Mouse (Mus musculus) intestine, embryonic 14.5 days (tissue): ENCODE results near the gene Sohlh2. TPM values are rescaled to one million over a fixed set of nuclear protein-coding genes. Genes with fewer than 3 reads are reported as not detected.
A peak's percentile ranks its signal among the peaks of the same experiment; 100 is the strongest.

Experiments used
- ATAC-seq: fragments of 200-750 bp; cut with Nextera tagmentation; replicated peaks from 2 replicates; pipeline ENCODE4 v1.8.0; 2017; ENCODE audit warnings: low read depth, moderate number of reproducible peaks, moderate TSS enrichment, moderate library complexity; ENCODE audit not compliant: low FRiP score, low TSS enrichment
- DNase-seq: peaks from one replicate; pipeline ENCODE4 v3.0.0-alpha.2; 2018; ENCODE audit warnings: low spot score
- H3K27ac ChIP-seq: fragments of 300-500 bp; sonication (generic); 2 replicates; pipeline ENCODE4 v1.5.1; 2014; ENCODE audit warnings: low read depth, mild to moderate bottlenecking, control low read depth
- H3K27me3 ChIP-seq: fragments of 300-500 bp; sonication (generic); replicated peaks from 2 replicates; pipeline ENCODE4 v1.6.1; 2014; ENCODE audit warnings: low read length, control low read depth; ENCODE audit not compliant: control insufficient read depth, insufficient read depth
- H3K36me3 ChIP-seq: fragments of 300-500 bp; sonication (generic); 2 replicates; pipeline ENCODE4 v1.6.1; 2014; ENCODE audit warnings: low read length, control low read depth; ENCODE audit not compliant: control insufficient read depth, insufficient read depth
- H3K4me1 ChIP-seq: fragments of 300-500 bp; sonication (generic); replicated peaks from 2 replicates; pipeline ENCODE4 v1.6.1; 2014; ENCODE audit warnings: low read length, control low read depth, mixed read lengths; ENCODE audit not compliant: control insufficient read depth, insufficient read depth
- H3K4me2 ChIP-seq: fragments of 300-500 bp; sonication (generic); 2 replicates; pipeline ENCODE4 v1.6.1; 2014; ENCODE audit warnings: low read length
- H3K4me3 ChIP-seq: fragments of 300-500 bp; sonication (generic); 2 replicates; pipeline ENCODE4 v1.5.1; 2014; ENCODE audit warnings: low read depth, low read length, control low read depth, mixed read lengths
- H3K9ac ChIP-seq: fragments of 300-500 bp; sonication (generic); 2 replicates; pipeline ENCODE4 v1.6.1; 2014; ENCODE audit warnings: mild to moderate bottlenecking, low read length
- H3K9me3 ChIP-seq: fragments of 300-500 bp; sonication (generic); 2 replicates; pipeline ENCODE4 v1.6.1; 2016; ENCODE audit warnings: low read length, control low read depth; ENCODE audit not compliant: control insufficient read depth
- WGBS: fragments of 180-500 bp; shearing (Covaris S2); extraction: QIAGEN DNeasy Blood & Tissue Kit; methylation state at CpG from one replicate; pipeline ENCODE4 v1.1.7; 2014; 5-methylcytosine and 5-hydroxymethylcytosine counted together
- polyA plus RNA-seq: library from polyadenylated mRNA; unstranded; fragments of >200 nt; fragmentation: Nextera tagmentation; extraction: Ambion mirVana; gene quantifications from 2 replicates; pipeline ENCODE4 v1.2.1, GENCODE M21; 2014

Gene Sohlh2
- polyA plus RNA-seq, 1 experiment from 2014 or later, result not detected

DNA sequence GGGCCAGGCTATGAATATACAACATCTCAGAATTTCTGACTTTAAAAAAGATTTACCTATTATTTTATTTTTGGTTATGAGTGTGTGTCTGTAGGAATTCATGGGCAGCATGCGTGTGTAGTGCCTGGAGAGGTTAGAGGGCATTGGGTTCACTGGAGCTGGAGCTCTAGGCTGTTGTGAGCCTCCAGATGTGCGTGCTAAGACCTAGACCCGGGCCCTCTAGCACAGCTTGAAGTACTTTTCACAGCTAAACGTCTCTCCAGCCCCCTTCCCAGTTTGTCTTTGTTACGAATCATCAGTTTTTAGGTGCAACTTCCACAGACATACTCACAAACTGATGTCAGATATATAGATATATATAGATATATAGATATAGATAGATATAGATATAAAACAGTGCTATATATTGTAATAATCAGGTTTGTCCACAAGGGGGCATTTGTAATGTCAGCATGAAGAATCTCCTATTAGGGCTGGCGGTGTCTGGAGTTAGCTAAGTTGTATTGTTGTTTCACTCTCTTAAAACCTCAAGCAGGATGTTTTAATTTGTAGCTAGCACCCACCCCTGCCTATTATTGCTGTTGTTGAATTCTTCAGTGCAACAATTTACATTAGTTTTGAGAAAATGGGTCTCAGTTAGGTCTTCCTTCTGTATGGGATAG lies 29.0 kb upstream of the Sohlh2 start:
- 62% methylated on average over 6 of the region's 6 CpGs for WGBS
- Histone ChIP-seq H3K9ac (no peak overlapping the region), H3K27ac (no peak overlapping the region), H3K9me3 (no peaks in the 10 kb centered on the region), H3K27me3 (no peaks in the 10 kb centered on the region), H3K36me3 (no peaks in the 10 kb centered on the region), H3K4me2 (no peak overlapping the region), H3K4me1 (no peaks in the 10 kb centered on the region), H3K4me3 (no peak overlapping the region)
- peak; percentile 53 for DNase-seq
- ATAC-seq, result no peak

DNA sequence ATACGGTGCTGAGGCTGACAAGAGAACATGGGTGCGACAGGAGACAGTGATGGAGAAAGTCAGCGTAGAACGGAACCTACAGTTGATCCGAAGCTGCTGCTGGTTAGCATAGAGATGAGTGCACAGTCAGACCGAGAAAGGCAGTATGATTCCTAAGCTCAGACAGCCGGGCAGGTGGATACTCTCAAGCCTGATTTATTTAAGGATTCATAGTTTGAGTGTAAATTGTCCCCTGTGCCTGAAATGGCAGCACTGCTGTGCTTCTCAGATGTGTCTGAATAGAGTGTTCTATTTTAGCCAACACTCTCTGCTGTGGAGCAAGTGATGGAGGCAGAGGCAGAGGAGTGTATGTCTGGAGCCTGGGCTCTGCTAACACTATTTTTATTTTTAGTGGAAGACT lies 27.7 kb upstream of the Sohlh2 start:
- Histone ChIP-seq H3K9me3 (no peaks in the 10 kb centered on the region), H3K36me3 (no peaks in the 10 kb centered on the region), H3K4me1 (no peaks in the 10 kb centered on the region), H3K9ac (no peak overlapping the region), H3K27ac (no peak overlapping the region), H3K4me2 (no peak overlapping the region), H3K27me3 (no peaks in the 10 kb centered on the region), H3K4me3 (no peak overlapping the region)
- 86% methylated on average over 7 of the region's 7 CpGs for WGBS
- DNase-seq (no peak), ATAC-seq (no peak)

DNA sequence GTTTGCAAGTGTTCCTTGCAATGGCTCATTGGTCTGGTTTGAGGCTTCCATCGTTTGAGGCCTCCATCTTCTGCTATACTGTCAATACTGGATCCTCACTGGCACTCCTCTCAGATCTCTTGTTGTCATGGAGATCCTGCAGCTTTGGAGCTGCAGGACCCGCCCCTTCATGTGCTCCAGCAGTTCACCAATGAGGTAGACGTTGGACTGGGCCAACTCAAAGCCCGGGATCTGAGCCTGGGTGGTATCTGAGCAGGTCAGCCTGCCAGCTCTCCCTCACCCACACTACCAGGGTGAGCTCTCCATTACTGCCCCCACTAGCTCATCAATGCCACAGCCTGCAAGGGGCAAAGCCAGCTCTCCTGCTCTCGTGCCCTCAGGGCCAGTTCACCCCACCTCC lies 24.4 kb upstream of the Sohlh2 start:
- 66% methylated on average over 5 of the region's 5 CpGs for WGBS
- H3K27me3 ChIP-seq, result no peaks in the 10 kb centered on the region
- no peaks in the 10 kb centered on the region for H3K36me3 ChIP-seq
- no peak overlapping the region for H3K27ac ChIP-seq
- no peak overlapping the region for H3K9ac ChIP-seq
- H3K9me3 ChIP-seq, result no peaks in the 10 kb centered on the region
- no peaks in the 10 kb centered on the region for H3K4me1 ChIP-seq
- DNase-seq, result peak; percentile 36
- no peak for ATAC-seq
- H3K4me3 ChIP-seq, result no peak overlapping the region
- H3K4me2 ChIP-seq, result no peak overlapping the region

DNA sequence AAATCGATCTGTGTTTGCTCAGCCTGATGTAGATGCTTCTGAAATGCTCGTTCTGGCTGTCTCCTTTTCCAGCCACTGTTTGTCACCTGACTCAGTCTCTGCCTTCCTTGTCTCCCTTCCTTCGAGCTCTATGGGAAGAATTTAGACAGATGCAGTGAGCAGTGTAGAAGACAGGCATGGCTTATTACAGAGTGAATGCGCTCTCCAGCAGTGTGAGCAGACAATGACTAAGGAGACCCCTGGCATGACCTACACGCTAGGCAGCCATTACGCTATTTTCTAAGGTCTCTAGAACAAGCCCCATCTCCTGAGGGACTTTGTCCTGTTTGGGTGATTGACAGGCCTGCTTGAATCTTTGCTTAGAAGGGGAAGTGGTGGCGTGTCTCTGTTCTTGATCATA lies 20.7 kb upstream of the Sohlh2 start:
- H3K9ac ChIP-seq, result no peak overlapping the region

DNA sequence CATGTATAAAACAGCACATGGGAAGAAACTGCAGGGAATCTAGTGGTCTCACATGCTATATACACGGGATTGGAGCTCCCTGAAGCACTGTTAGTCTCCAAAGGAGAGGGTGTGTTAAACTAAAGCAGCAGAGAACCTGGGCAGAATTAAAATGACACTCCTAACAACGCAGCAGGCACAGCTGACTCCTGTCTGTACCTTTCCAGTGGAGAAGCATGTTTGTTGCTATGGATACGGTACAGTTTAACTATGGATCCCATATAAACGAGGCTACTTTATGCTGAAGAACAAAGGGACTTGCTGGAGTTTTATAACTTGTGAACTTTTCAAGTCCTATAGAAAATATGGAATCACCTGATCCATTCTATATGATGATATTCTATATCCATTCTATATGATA lies 18.3 kb upstream of the Sohlh2 start:
- Histone ChIP-seq H3K27me3 (no peaks in the 10 kb centered on the region), H3K9me3 (no peaks in the 10 kb centered on the region), H3K27ac (no peak overlapping the region), H3K4me2 (no peak overlapping the region), H3K4me3 (no peak overlapping the region), H3K9ac (no peak overlapping the region), H3K4me1 (no peaks in the 10 kb centered on the region), H3K36me3 (no peaks in the 10 kb centered on the region)
- no peak for ATAC-seq
- no peak for DNase-seq
- WGBS, result 61% methylated on average over 4 of the region's 4 CpGs

More for the DNA sequence above, 20.7 kb upstream of the Sohlh2 start:
- no peak overlapping the region for H3K4me2 ChIP-seq
- WGBS, result 72% methylated on average over 7 of the region's 7 CpGs
- no peak overlapping the region for H3K4me3 ChIP-seq
- no peaks in the 10 kb centered on the region for H3K36me3 ChIP-seq
- ATAC-seq (no peak), DNase-seq (peak; percentile 40)
- no peaks in the 10 kb centered on the region for H3K4me1 ChIP-seq
- no peak overlapping the region for H3K27ac ChIP-seq
- no peaks in the 10 kb centered on the region for H3K27me3 ChIP-seq
- no peaks in the 10 kb centered on the region for H3K9me3 ChIP-seq

DNA sequence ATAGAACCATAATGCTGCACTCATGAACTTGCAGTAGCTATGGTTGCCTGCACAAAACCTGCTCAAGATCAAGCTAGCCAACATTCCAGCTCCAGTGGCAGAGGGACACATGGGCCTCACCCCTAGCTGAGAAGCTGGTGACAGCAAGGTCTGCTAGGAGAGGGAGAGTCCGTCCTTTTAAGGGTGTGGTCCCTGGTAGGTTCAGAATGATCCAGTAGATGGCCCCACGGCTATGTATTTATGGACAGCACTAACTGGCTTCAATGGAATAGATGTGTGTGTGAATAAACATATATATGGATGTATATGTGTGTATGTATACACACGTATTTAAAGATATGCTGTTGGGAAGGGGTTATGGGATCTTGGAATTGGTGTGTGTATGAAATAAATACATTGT lies 9.3 kb upstream of the Sohlh2 start:
- Histone ChIP-seq H3K4me2 (no peak overlapping the region), H3K4me1 (no peaks in the 10 kb centered on the region), H3K9ac (no peak overlapping the region), H3K27me3 (no peaks in the 10 kb centered on the region), H3K9me3 (no peaks in the 10 kb centered on the region), H3K4me3 (no peak overlapping the region), H3K36me3 (no peaks in the 10 kb centered on the region), H3K27ac (no peak overlapping the region)
- no peak for ATAC-seq
- DNase-seq, result no peak
- WGBS, result 69% methylated on average over 3 of the region's 3 CpGs

DNA sequence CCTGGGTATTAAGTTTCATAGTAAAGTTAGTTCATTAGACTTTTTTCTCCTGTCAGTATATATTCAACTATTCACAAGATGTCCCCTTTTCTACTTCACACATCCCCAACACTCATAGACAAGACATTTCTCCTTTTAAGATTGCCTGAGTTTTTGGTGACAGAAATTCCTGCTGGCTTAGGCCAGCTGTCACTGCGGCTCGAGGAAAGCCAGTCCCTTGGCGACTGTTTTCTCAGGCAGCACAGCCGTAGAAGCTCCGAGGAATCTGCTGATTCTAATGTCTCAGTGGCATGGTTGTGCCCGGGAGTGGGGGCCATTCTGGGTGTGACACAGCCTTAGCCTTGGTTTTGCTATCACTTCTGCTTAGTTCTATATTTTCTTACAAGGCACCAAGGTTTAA lies 4.6 kb upstream of the Sohlh2 start:
- Histone ChIP-seq H3K9ac (no peak overlapping the region), H3K27ac (no peak overlapping the region), H3K27me3 (no peaks in the 10 kb centered on the region), H3K9me3 (peaks cover 2% of the 10 kb centered on the region; the same call in 1 of the 2 replicates), H3K4me1 (no peaks in the 10 kb centered on the region), H3K36me3 (no peaks in the 10 kb centered on the region), H3K4me3 (no peak overlapping the region), H3K4me2 (no peak overlapping the region)
- ATAC-seq (no peak), DNase-seq (no peak)
- 42% methylated on average over 6 of the region's 6 CpGs for WGBS

DNA sequence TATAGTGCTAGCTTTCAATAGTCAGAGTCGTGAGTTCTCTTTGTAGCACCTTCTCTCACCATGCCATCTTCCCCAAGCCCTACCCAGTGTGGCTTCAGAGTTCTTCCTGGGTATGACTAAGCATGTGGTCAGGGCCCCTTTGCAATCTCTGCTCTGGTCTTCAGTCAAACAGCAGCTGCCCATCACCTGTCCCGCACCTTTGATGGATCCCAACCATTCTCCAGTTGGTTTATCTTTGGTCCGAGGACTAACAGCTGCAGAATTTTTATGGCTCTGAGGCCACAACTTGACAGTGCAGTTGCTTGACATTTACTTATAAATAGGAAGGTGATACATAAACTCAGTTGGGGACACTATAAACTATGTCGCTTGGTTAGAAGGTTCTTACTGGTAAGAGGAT lies 9.8 kb downstream of the Sohlh2 start:
- H3K4me3 ChIP-seq, result no peak overlapping the region
- DNase-seq (no peak), ATAC-seq (no peak)
- H3K4me2 ChIP-seq, result no peak overlapping the region
- no peaks in the 10 kb centered on the region for H3K27me3 ChIP-seq
- H3K27ac ChIP-seq, result no peak overlapping the region
- H3K9me3 ChIP-seq, result no peaks in the 10 kb centered on the region
- no peak overlapping the region for H3K9ac ChIP-seq
- no peaks in the 10 kb centered on the region for H3K4me1 ChIP-seq
- WGBS, result 61% methylated on average over 4 of the region's 4 CpGs
- no peaks in the 10 kb centered on the region for H3K36me3 ChIP-seq

DNA sequence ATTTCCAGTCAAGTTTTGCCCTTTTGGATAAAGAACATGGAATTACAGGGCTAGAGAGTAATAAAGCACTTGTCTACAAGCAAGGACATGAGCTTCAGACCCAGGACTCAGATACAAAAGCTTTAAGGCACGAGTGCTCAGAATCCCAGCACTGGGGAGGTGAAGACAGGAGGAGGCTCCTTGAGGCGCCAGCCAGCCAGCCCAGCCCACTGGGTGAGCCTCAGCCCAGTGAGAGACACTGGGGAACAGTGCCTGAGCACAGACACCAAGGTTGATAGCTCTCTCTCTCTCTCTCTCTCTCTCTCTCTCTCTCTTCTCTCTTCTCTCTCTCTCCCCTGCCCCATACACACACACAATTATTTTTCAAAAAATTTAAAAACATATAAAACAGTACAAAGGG lies 11.5 kb downstream of the Sohlh2 start:
- no peaks in the 10 kb centered on the region for H3K36me3 ChIP-seq
- ATAC-seq (no peak), DNase-seq (no peak)
- H3K4me3 ChIP-seq, result no peak overlapping the region
- no peak overlapping the region for H3K9ac ChIP-seq
- no peaks in the 10 kb centered on the region for H3K27me3 ChIP-seq
- H3K4me1 ChIP-seq, result no peaks in the 10 kb centered on the region
- H3K27ac ChIP-seq, result no peak overlapping the region
- H3K4me2 ChIP-seq, result no peak overlapping the region
- WGBS, result 61% methylated on average over 2 of the region's 2 CpGs
- 0 out of 2 replicates have a peak, but pooled peaks cover 2% of the 10 kb centered on the region for H3K9me3 ChIP-seq
